Mouse (Mus musculus) embryonic fibroblast, embryonic 13.5 days (primary cell): ENCODE measurements around the gene Bsn. TPM values are rescaled to one million over a fixed set of nuclear protein-coding genes. Genes with fewer than 3 reads are reported as not detected.
A peak's percentile ranks its signal among the peaks of the same experiment; 100 is the strongest.

Experiments
- H3K27ac ChIP-seq: 2 replicates; pipeline ENCODE4 v1.5.1; 2012; ENCODE audit warnings: low read length, control low read depth, inconsistent platforms; ENCODE audit not compliant: insufficient read depth
- H3K4me1 ChIP-seq: 2 replicates; pipeline ENCODE4 v1.6.1; 2011; ENCODE audit warnings: low read length; ENCODE audit not compliant: control insufficient read depth, insufficient read depth
- H3K4me3 ChIP-seq: 2 replicates; pipeline ENCODE4 v1.5.1; 2011; ENCODE audit warnings: mild to moderate bottlenecking, control low read depth, low read length; ENCODE audit not compliant: insufficient read depth
- CTCF ChIP-seq: IDR thresholded peaks from 2 replicates; pipeline ENCODE4 v1.5.1; 2011; ENCODE audit warnings: mild to moderate bottlenecking, control low read depth, low read length, moderate library complexity, borderline replicate concordance; ENCODE audit not compliant: insufficient read depth
- POLR2A ChIP-seq: IDR thresholded peaks from 2 replicates; pipeline ENCODE4 v1.6.1; 2011; ENCODE audit warnings: low read depth, mild to moderate bottlenecking, control low read depth, low read length, moderate library complexity
- polyA plus RNA-seq: library from polyadenylated mRNA; stranded (reverse); fragments of >200 nt; gene quantifications from 2 replicates; pipeline ENCODE4 v1.2.4, GENCODE M21; 2011; ENCODE audit warnings: low read depth; ENCODE audit not compliant: missing spikeins, insufficient read length

The Bsn gene
- polyA plus RNA-seq, 1 experiment, result 0.25 TPM

DNA sequence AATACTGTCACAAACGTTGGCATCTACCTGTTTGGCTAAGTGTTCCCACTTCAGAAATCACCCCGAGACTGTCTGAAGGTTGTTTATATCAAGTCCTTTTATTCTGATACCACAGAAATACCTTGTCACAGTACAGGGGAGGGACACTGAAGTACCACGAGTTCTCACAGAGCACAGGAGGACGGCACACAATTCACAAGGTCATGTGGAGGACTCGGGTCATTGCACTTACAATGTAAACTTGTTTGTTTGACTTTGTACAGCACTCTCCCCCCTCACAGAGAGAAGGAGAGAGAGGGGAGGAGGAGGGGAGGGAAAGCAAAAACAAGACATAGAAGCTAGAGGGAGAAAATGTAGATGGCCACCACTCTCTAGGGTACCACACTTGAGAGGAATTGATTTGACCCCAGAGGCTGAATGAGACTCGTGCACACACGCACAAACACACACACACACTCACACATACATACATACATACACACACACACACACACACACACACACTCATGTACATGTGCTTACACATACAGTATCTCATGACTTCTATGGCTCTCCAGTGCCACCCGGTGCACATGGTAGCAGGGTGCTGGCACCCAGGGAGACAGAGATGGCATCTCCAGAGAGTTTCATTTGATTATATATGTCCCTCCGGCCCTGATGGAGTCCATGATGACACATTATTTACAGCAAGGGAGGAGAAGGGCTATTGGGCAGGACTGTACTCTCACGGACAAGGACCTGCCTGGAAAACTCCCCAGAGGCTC is 94.1 kb downstream of the Bsn start:
- no peak for TF ChIP-seq POLR2A
- no peak for TF ChIP-seq CTCF
- H3K4me1 ChIP-seq, result no peaks in the 10 kb centered on the region
- H3K4me3 ChIP-seq, result no peak overlapping the region
- H3K27ac ChIP-seq, result no peak overlapping the region

DNA sequence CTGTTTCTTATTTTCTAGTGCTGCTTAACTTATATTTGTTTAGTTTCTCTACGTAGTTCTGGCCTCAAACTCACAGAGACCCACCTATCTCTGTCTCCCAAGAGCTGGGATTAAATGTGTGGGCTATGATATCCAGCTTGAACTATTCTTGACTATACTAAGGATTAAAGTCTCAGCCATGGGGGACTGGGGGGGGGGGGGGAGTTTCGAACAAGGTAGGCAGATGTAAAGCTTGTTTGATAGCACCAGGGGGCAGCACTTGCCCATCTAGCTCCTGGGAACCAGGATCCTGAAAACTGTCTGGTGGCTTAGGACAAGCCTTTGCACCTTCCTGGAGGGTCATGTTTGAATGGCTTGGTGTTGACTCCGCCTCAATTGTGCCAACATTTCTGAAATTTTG is 94.7 kb downstream of the Bsn start:
- H3K27ac ChIP-seq, result no peak overlapping the region

DNA sequence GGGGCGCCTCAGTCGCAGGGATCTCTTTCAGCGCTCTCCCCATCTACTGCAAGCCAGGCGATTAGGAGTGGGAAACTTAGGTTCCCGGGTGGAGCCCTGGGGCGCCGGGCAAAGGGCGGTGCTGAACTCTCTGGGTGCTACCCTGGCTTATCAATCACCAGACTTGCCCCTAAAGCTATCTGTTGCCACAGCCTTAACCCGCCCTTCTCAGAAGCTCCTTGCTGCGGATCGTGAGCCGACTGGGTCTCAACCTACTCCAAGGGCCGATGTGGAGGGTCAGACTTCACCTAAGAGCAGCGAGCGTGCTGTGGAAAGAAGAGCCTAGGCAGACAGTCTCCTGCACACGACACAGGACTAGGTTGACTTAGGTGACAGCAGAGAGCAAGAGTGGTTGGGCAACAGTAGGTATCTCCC is 95.2 kb downstream of the Bsn start:
- TF ChIP-seq CTCF (no peak), POLR2A (no peak; the same call in 1 of the 2 replicates)
- no peak overlapping the region for H3K27ac ChIP-seq
- H3K4me3 ChIP-seq, result peak overlapping the region; percentile 81
- no peaks in the 10 kb centered on the region for H3K4me1 ChIP-seq

More for the DNA sequence above, 94.7 kb downstream of the Bsn start:
- Histone ChIP-seq H3K4me3 (peak overlapping the region; percentile 81), H3K4me1 (no peaks in the 10 kb centered on the region)
- TF ChIP-seq CTCF, result peak; percentile 65; the same call in 1 of the 2 replicates
- no peak for TF ChIP-seq POLR2A

DNA sequence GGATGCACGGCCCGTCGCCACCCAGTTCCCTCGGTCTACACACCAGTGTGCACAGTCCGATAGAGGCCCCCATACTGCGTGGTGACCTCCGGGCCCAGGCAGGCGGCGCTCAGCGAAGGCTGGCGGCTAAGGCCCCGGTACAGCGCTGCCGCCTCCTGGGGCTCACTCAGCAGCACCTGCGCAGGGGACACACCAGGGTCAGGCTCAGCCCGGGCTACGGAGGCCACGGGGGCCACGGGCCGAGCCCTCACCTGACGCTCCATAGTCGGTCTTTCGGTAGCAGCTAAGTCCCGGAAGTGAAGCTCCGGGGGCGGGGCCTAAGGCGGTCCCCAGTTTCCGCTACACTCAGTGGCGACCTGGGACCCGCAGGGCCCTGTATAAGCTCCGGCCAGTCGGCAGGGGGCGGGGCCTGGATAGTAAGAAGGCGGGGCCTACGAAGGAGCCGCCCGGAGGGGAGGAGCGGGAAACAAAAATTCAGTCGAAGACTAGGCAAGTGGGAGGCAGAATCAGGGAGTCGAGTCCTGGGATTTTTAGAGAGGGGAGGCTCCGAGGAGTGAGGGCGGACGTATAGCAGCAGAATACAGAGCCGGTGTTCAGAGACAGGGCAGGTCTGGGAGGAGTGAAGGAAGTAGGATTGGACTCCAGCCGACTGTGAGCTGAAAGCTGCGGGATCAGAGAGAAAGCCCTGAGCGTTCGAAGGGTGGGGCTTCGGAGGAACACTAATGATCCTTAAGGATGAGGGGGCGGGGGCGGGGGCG is 95.8 kb downstream of the Bsn start, which contains the start of gene Apeh:
Apeh (minus strand) TSS at position 423 of the 758 bp plus-strand sequence.
- no peak for TF ChIP-seq CTCF
- peak; percentile 60 for TF ChIP-seq POLR2A
- Histone ChIP-seq H3K27ac (peak within 1 kb of the TSS; percentile 51; the same call in 1 of the 2 replicates), H3K4me3 (peak within 1 kb of the TSS; percentile 81)

DNA sequence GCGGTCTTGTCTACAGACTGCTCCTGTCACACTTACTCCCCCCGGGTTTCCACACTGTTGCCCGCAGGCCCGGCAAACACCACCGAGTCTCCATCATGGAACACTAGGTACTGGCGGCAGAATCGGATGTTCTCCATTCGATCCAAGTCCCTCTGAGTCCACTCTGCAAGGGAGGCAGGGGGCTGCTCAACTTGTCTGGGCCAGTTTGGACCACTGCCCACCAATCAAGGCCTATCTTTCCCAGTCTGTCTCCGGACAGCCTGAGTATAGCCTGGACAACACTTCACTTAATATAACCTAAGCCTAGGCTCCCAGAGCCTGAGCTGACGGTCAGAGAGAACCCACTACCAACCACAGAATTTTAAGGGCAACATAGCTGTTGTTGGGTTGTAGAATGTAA is 96.6 kb downstream of the Bsn start:
- Histone ChIP-seq H3K27ac (no peak overlapping the region), H3K4me3 (peak overlapping the region; percentile 81), H3K4me1 (no peaks in the 10 kb centered on the region)
- TF ChIP-seq POLR2A (no peak), CTCF (no peak)

More for the DNA sequence above, 95.8 kb downstream of the Bsn start, which contains the start of gene Apeh:
- H3K4me1 ChIP-seq, result no peaks in the 10 kb centered on the region

DNA sequence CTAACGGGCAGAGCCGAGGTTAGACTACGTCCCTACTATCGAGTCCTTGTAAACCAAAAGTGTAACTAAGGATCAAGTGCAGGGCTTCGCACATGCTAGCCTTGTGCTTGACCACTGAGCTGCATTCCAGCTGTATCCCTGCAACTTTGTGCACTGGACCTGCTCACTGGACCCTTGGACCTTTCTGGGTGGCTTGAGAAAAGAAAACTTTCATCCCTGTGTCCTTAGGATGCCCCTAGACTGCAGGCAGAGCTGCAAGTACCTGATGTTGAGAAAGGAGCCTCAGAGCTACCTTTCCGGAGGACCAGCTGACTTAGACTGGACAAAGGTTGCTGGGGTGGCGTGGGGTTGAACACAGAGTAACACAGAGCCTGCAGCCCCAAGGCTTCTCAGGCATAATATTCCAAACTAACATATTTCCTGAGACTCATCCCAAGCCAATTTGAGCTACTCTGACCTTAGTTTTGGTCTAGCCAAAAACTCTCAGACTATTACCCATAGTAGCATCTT is 99.5 kb downstream of the Bsn start:
- TF ChIP-seq CTCF (no peak), POLR2A (no peak)
- Histone ChIP-seq H3K4me3 (no peak overlapping the region), H3K4me1 (no peaks in the 10 kb centered on the region), H3K27ac (no peak overlapping the region)

DNA sequence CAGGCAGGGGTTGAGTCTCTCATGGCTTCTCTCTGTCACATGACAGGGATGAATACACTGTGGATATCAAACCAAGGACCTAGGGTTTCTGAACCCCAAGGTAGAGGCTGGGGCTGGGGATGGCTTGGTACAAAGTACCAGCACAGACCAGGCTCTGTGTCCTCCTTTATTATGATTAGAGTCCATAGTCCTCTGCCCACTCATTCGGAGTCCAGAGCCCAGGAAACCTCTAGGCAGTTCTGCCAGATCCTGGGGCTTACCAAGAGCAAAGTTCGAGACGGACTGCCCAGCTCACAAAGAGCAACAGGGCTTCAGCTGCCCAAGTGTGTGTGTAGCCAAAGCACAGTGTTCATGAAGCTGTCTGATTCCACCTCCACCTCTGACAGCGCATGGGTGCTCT is 104.9 kb downstream of the Bsn start:
- Histone ChIP-seq H3K4me1 (no peaks in the 10 kb centered on the region), H3K27ac (no peak overlapping the region), H3K4me3 (no peak overlapping the region)
- TF ChIP-seq CTCF (no peak), POLR2A (no peak)

DNA sequence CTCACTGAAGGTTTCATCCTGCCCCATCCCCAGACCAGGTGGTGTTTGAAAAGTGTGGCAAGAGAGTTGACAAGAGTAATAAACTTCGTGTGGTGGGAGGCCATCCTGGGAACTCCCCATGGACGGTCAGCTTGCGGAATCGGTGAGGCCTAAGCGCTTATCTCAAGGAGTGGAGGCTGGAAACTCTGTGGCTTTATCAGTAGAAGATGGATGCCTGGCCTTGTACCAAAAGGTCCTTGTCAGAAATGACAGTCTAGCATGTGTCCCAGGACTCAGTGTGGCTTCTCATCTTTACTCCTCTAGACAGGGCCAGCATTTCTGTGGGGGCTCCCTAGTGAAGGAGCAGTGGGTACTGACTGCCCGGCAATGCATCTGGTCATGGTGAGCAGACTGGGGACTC is 106.6 kb downstream of the Bsn start:
- Histone ChIP-seq H3K4me1 (no peaks in the 10 kb centered on the region), H3K4me3 (no peak overlapping the region), H3K27ac (no peak overlapping the region)
- no peak for TF ChIP-seq POLR2A

DNA sequence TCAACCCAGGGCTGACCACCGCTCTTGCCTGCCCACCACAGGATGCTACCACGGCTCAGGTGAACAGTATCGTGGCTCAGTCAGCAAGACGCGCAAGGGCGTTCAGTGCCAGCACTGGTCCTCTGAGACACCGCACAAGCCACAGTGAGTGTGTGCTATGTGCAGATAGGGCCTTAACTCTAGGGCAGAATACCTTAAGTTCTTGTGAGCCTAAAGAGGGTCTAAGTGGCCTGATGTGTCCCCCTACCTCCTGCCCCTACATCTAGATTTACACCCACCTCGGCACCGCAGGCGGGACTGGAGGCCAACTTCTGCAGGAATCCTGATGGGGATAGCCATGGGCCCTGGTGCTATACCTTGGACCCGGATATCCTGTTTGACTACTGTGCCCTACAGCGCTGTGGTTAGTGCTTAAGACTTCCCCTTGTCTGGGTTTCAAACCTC is 107.2 kb downstream of the Bsn start, which contains the start of gene Rnf123:
Rnf123 (minus strand) TSS at position 359 of the 444 bp plus-strand sequence.
- no peak within 1 kb of the TSS for H3K4me3 ChIP-seq
- H3K4me1 ChIP-seq, result no peaks in the 10 kb centered on the region
- TF ChIP-seq CTCF, result no peak
- TF ChIP-seq POLR2A, result no peak; the same call in 1 of the 2 replicates
- H3K27ac ChIP-seq, result no peak within 1 kb of the TSS
